Mouse (Mus musculus) embryonic facial prominence, embryonic 11.5 days (tissue): ENCODE data around the gene Sobp. TPM values are rescaled to one million over a fixed set of nuclear protein-coding genes. Genes with fewer than 3 reads are reported as not detected.

Experiments used
- ATAC-seq: fragments of 200-750 bp; cut with Nextera tagmentation; replicated peaks from 2 replicates; pipeline ENCODE4 v1.8.0; 2017; ENCODE audit warnings: low read depth; ENCODE audit not compliant: insufficient number of reproducible peaks, low FRiP score, low TSS enrichment
- DNase-seq: peaks from one replicate; pipeline ENCODE4 v3.0.0-alpha.2; 2015; ENCODE audit warnings: low spot score
- H3K27ac ChIP-seq: fragments of 300-500 bp; sonication (generic); replicated peaks from 2 replicates; pipeline ENCODE4 v1.5.1; 2014; ENCODE audit warnings: mild to moderate bottlenecking, low read depth, low read length, control low read depth
- H3K27me3 ChIP-seq: fragments of 300-500 bp; sonication (generic); 2 replicates; pipeline ENCODE4 v1.6.1; 2014; ENCODE audit warnings: mild to moderate bottlenecking, low read length, moderate library complexity, mixed read lengths; ENCODE audit not compliant: control insufficient read depth, insufficient read depth
- H3K36me3 ChIP-seq: fragments of 300-500 bp; sonication (generic); replicated peaks from 2 replicates; pipeline ENCODE4 v1.6.1; 2014; ENCODE audit warnings: low read depth, mild to moderate bottlenecking, low read length, moderate library complexity, mixed read lengths; ENCODE audit not compliant: control insufficient read depth, insufficient read depth
- H3K4me1 ChIP-seq: fragments of 300-500 bp; sonication (generic); 2 replicates; pipeline ENCODE4 v1.6.1; 2014; ENCODE audit warnings: low read length, mixed read lengths; ENCODE audit not compliant: control insufficient read depth, insufficient read depth
- H3K4me2 ChIP-seq: fragments of 300-500 bp; sonication (generic); 2 replicates; pipeline ENCODE4 v1.6.1; 2014; ENCODE audit warnings: low read depth, mild to moderate bottlenecking, control low read depth, low read length, moderate library complexity
- H3K4me3 ChIP-seq: fragments of 300-500 bp; sonication (generic); 2 replicates; pipeline ENCODE4 v1.5.1; 2014; ENCODE audit warnings: low read depth, low read length, control low read depth
- H3K9ac ChIP-seq: fragments of 300-500 bp; sonication (generic); replicated peaks from 2 replicates; pipeline ENCODE4 v1.6.1; 2014; ENCODE audit warnings: mild to moderate bottlenecking, control low read depth, low read length
- H3K9me3 ChIP-seq: fragments of 300-500 bp; sonication (generic); replicated peaks from 2 replicates; pipeline ENCODE4 v1.6.1; 2016; ENCODE audit warnings: mild to moderate bottlenecking, low read length, inconsistent platforms, mixed read lengths; ENCODE audit not compliant: control insufficient read depth
- WGBS: fragments of 180-500 bp; shearing (Covaris S2); extraction: QIAGEN DNeasy Blood & Tissue Kit; methylation state at CpG from one replicate; pipeline ENCODE4 v1.1.7; 2014; 5-methylcytosine and 5-hydroxymethylcytosine counted together
- polyA plus RNA-seq: library from polyadenylated mRNA; unstranded; fragments of >200 nt; fragmentation: Nextera tagmentation; extraction: Ambion mirVana; gene quantifications from 2 replicates; pipeline ENCODE4 v1.2.1, GENCODE M21; 2014

The Sobp gene
- polyA plus RNA-seq, 1 experiment from 2014 or later = 5.3 TPM

GRCm38 (mm10) chr10:42980999-42981757 lies 193.2 kb downstream of the Sobp start:
- ATAC-seq = no peak
- no peaks in the 10 kb centered on the region for H3K9me3 ChIP-seq
- H3K36me3 ChIP-seq = no peaks in the 10 kb centered on the region
- DNase-seq = no peak
- no peaks in the 10 kb centered on the region for H3K4me1 ChIP-seq
- no peaks in the 10 kb centered on the region for H3K27me3 ChIP-seq
- H3K27ac ChIP-seq = no peak overlapping the region
- WGBS = 62% methylated on average over 7 of the region's 7 CpGs
- no peak overlapping the region for H3K4me3 ChIP-seq
- H3K9ac ChIP-seq = no peak overlapping the region
- H3K4me2 ChIP-seq = no peak overlapping the region

GRCm38 (mm10) chr10:42978346-42978745 lies 196.0 kb downstream of the Sobp start:
- ATAC-seq (no peak), DNase-seq (no peak)
- no peak overlapping the region for H3K27ac ChIP-seq
- 66% methylated on average over 3 of the region's 3 CpGs for WGBS
- H3K9me3 ChIP-seq = no peaks in the 10 kb centered on the region
- no peak overlapping the region for H3K4me3 ChIP-seq
- H3K4me2 ChIP-seq = no peak overlapping the region
- no peaks in the 10 kb centered on the region for H3K36me3 ChIP-seq
- H3K27me3 ChIP-seq = no peaks in the 10 kb centered on the region
- H3K9ac ChIP-seq = no peak overlapping the region
- no peaks in the 10 kb centered on the region for H3K4me1 ChIP-seq

- Histone ChIP-seq H3K36me3 (no peaks in the 10 kb centered on the region), H3K9ac (no peak overlapping the region), H3K9me3 (no peaks in the 10 kb centered on the region), H3K4me3 (no peak overlapping the region), H3K4me2 (no peak overlapping the region), H3K27ac (no peak overlapping the region), H3K27me3 (no peaks in the 10 kb centered on the region), H3K4me1 (no peaks in the 10 kb centered on the region)
- DNase-seq (no peak), ATAC-seq (no peak)
- WGBS = 87% methylated on average over 6 of the region's 6 CpGs
Observed at GRCm38 (mm10) chr10:42976577-42976976, 197.8 kb downstream of the Sobp start.

GRCm38 (mm10) chr10:42973537-42973936 lies 200.8 kb downstream of the Sobp start:
- H3K27ac ChIP-seq = no peak overlapping the region
- H3K4me1 ChIP-seq = no peaks in the 10 kb centered on the region
- H3K4me3 ChIP-seq = no peak overlapping the region
- WGBS = 67% methylated on average over 4 of the region's 4 CpGs
- ATAC-seq (no peak), DNase-seq (no peak)
- no peak overlapping the region for H3K9ac ChIP-seq
- H3K27me3 ChIP-seq = no peaks in the 10 kb centered on the region
- no peaks in the 10 kb centered on the region for H3K36me3 ChIP-seq
- no peak overlapping the region for H3K4me2 ChIP-seq
- no peaks in the 10 kb centered on the region for H3K9me3 ChIP-seq

- no peaks in the 10 kb centered on the region for H3K4me1 ChIP-seq
- H3K4me2 ChIP-seq = no peak overlapping the region; the same call in 1 of the 2 replicates
- 31% methylated on average over 18 of the region's 18 CpGs for WGBS
- H3K9me3 ChIP-seq = no peaks in the 10 kb centered on the region
- H3K36me3 ChIP-seq = no peaks in the 10 kb centered on the region
- peak; percentile 73 for ATAC-seq
- DNase-seq = peak; percentile 91
- H3K27me3 ChIP-seq = no peaks in the 10 kb centered on the region
- no peak overlapping the region for H3K9ac ChIP-seq
- no peak overlapping the region for H3K27ac ChIP-seq
- H3K4me3 ChIP-seq = no peak overlapping the region
Observed at GRCm38 (mm10) chr10:42972504-42973172, 201.7 kb downstream of the Sobp start.

- ATAC-seq (no peak), DNase-seq (no peak)
- Histone ChIP-seq H3K9ac (no peak overlapping the region), H3K9me3 (no peaks in the 10 kb centered on the region), H3K4me1 (no peaks in the 10 kb centered on the region), H3K27me3 (no peaks in the 10 kb centered on the region), H3K4me3 (no peak overlapping the region), H3K4me2 (no peak overlapping the region), H3K27ac (no peak overlapping the region), H3K36me3 (no peaks in the 10 kb centered on the region)
- WGBS = 16% methylated on average over 2 of the region's 2 CpGs
Observed at GRCm38 (mm10) chr10:42968332-42968731, 206.0 kb downstream of the Sobp start.

GRCm38 (mm10) chr10:42963061-42963460 lies 211.3 kb downstream of the Sobp start:
- no peaks in the 10 kb centered on the region for H3K4me1 ChIP-seq
- H3K27ac ChIP-seq = no peak overlapping the region
- H3K36me3 ChIP-seq = no peaks in the 10 kb centered on the region
- ATAC-seq (no peak), DNase-seq (no peak)
- H3K4me3 ChIP-seq = no peak overlapping the region
- H3K9ac ChIP-seq = no peak overlapping the region
- H3K4me2 ChIP-seq = no peak overlapping the region
- WGBS = 100% methylated on average over 2 of the region's 2 CpGs
- no peaks in the 10 kb centered on the region for H3K27me3 ChIP-seq
- H3K9me3 ChIP-seq = no peaks in the 10 kb centered on the region

- H3K27ac ChIP-seq = peak overlapping the region; percentile 28; the same call in 1 of the 2 replicates
- WGBS = 85% methylated on average over 13 of the region's 13 CpGs
- H3K4me2 ChIP-seq = no peak overlapping the region
- H3K4me1 ChIP-seq = no peaks in the 10 kb centered on the region
- no peaks in the 10 kb centered on the region for H3K9me3 ChIP-seq
- DNase-seq (no peak), ATAC-seq (no peak)
- H3K9ac ChIP-seq = no peak overlapping the region
- no peaks in the 10 kb centered on the region for H3K27me3 ChIP-seq
- no peak overlapping the region for H3K4me3 ChIP-seq
- no peaks in the 10 kb centered on the region for H3K36me3 ChIP-seq
Observed at GRCm38 (mm10) chr10:42962655-42963054, 211.7 kb downstream of the Sobp start.
